Mouse (Mus musculus) thymus, adult 2 months (tissue): ENCODE data around the gene Snap25.

Experiments
- CTCF ChIP-seq: fragments of 200-500 bp; IDR thresholded peaks from 2 replicates; pipeline ENCODE4 v1.5.1; 2012; ENCODE audit warnings: mild to moderate bottlenecking, control low read depth, low read length, moderate library complexity, borderline replicate concordance; ENCODE audit not compliant: control insufficient read depth, poor library complexity, insufficient read depth; ENCODE audit errors: extremely low read depth
- POLR2A ChIP-seq: fragments of 200-500 bp; IDR thresholded peaks from 2 replicates; pipeline ENCODE4 v1.6.1; 2012; ENCODE audit warnings: mild to moderate bottlenecking, low read length, control low read depth, moderate library complexity; ENCODE audit not compliant: control insufficient read depth, poor library complexity, insufficient read depth; ENCODE audit errors: extremely low read depth

DNA sequence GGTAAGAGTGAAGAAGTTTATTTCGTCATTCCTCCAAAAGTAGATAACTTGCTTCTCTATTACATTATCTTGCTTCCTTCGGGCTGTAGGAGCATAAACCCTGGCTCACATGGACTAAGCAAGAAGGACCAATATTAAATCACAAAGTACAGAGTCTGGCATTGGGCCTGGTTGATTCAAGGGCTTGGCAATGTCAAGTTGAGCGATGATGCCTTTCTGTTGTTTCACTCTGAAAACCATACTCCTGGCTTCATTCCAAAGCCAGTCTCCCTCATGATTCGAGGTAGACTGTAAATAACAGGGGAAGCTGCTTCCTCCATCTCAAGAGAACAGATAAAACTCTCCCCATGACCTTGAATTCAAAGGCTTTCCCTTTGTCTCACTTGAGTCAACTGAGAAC, 23.8 kb upstream of the Snap25 start:
- TF ChIP-seq CTCF, result no peak
- TF ChIP-seq POLR2A, result no peak
